Mouse (Mus musculus) inflammation-experienced regulatory T-cells, adult 6 months (primary cell): Measurements from ENCODE around the gene Gm29423. TPM values are rescaled to one million over a fixed set of nuclear protein-coding genes. Genes with fewer than 3 reads are reported as not detected.
"Not testable (repeated sequence)": the region's sequence is repeated elsewhere in the genome, so short reads cannot be mapped to it uniquely, and the experiment has no call there.

Source experiments
- ATAC-seq: one replicate; pipeline ENCODE4 v1.8.0; 2017
- polyA plus RNA-seq, 3 experiments: library from polyadenylated mRNA; unstranded; fragments of 100-300 nt; shearing (Covaris generic); gene quantifications; one replicate each; pipeline ENCODE4 v1.2.1; 2017

Gm29423 gene
- not detected for polyA plus RNA-seq

- ATAC-seq, result not testable (repeated sequence)
Observed at GRCm38 (mm10) chrY:70303187-70303586, at the start of gene Gm29423, which contains the start of gene Gm29644. Gene Gm29423, minus strand, starts transcription at chrY:70303287. Gene Gm29644, minus strand, starts transcription at chrY:70303343.

DNA sequence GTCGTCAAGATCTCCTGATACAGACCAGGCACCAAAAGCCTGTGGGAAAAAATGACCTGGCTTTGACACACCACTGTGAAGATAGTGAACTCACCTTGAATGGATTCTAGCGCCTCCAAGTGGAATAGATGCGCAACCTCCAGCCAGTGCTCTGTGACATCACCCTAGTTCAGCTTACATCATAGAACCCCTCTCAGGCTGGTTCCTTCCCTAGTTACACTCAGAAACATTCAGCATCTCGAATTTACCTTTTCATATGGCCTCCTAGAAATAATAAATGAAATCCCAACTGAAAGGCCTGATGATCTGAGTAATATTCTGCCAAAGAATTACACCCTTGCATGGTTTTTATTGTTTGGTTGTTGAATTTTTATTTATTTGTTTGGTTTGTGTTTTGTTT, 29.5 kb downstream of the Gm29423 start, which contains the start of gene Gm21118:
Gm21118 (minus strand) TSS at position 101 of the 400 bp plus-strand sequence.
- ATAC-seq, result not testable (repeated sequence)

Other genes starting within 250 kb of the Gm29423 start
- gene Gm21118, start 29.6 kb downstream of the Gm29423 start, polyA plus RNA-seq, result not detected
- not detected for gene Gm29644, start 56 bp upstream of the Gm29423 start, polyA plus RNA-seq
- gene Gm20888, start 138.6 kb upstream of the Gm29423 start, polyA plus RNA-seq, result not detected